Mouse (Mus musculus): Measurements from ENCODE around the gene Tex21.

DNA sequence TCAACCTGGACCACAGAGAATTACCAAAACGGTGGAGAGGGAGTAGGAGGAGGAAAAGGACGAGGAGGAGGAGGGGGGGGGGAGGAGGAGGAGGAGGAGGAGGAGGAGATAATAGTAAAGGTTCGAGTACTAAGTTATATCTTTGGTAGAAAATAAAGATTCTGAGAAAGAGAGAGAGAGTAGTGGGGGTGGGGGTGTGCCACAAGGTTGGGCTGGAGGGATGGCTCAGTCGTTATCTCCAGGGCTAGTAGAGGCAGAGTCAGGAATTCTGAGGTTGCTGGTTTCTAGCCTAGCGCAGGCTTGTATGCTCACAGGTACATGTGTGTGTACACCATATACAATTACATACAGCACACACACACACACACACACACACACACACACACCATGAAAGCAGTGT lies 4.7 kb downstream of the Tex21 start:
- TF ChIP-seq POLR2A (IDR thresholded peaks at IDR 0.05; ENCODE audit: low read depth, low read length) (no peak), CTCF (IDR thresholded peaks at IDR 0.05; ENCODE audit: extremely low read depth, insufficient read length, insufficient replicate concordance, low read depth, low read length) (no peak)
